Mouse (Mus musculus) midbrain, postnatal 0 days (tissue): ENCODE measurements at regions not wholly inside any gene's neighbourhood (a gene's known extent, or its start where the extent isn't known, plus 50 kb on each side); places are given as distances from the start of the nearest gene placed in this dataset.

Source experiments
- ATAC-seq: fragments of 200-750 bp; cut with Nextera tagmentation; 2 replicates; pipeline ENCODE4 v1.8.0; 2017; ENCODE audit warnings: moderate number of reproducible peaks, mild to moderate bottlenecking, moderate TSS enrichment, moderate library complexity; ENCODE audit not compliant: low FRiP score
- DNase-seq: peaks from one replicate; pipeline ENCODE4 v3.0.0-alpha.2; 2015; ENCODE audit warnings: low spot score
- H3K27ac ChIP-seq: fragments of 300-500 bp; sonication (generic); 2 replicates; pipeline ENCODE4 v1.5.1; 2014; ENCODE audit warnings: low read depth, mild to moderate bottlenecking, low read length, mixed read lengths
- H3K27me3 ChIP-seq: fragments of 300-500 bp; sonication (generic); 2 replicates; pipeline ENCODE4 v1.6.1; 2014; ENCODE audit warnings: low read length, control low read depth, mixed read lengths; ENCODE audit not compliant: insufficient read depth
- H3K36me3 ChIP-seq: fragments of 300-500 bp; sonication (generic); 2 replicates; pipeline ENCODE4 v1.6.1; 2014; ENCODE audit warnings: low read length, control low read depth, mixed read lengths; ENCODE audit not compliant: insufficient read depth
- H3K4me1 ChIP-seq: fragments of 300-500 bp; sonication (generic); 2 replicates; pipeline ENCODE4 v1.6.1; 2014; ENCODE audit warnings: mild to moderate bottlenecking, control low read depth, antibody characterized with exemption, low read length, mixed read lengths; ENCODE audit not compliant: insufficient read depth
- H3K4me2 ChIP-seq: fragments of 300-500 bp; sonication (generic); 2 replicates; pipeline ENCODE4 v1.6.1; 2014; ENCODE audit warnings: low read depth, mild to moderate bottlenecking, low read length, mixed read lengths; ENCODE audit not compliant: poor library complexity, severe bottlenecking
- H3K4me3 ChIP-seq: fragments of 300-500 bp; sonication (generic); 2 replicates; pipeline ENCODE4 v1.5.1; 2014; ENCODE audit warnings: low read depth, mild to moderate bottlenecking, low read length, moderate library complexity
- H3K9ac ChIP-seq: fragments of 300-500 bp; sonication (generic); replicated peaks from 2 replicates; pipeline ENCODE4 v1.6.1; 2014; ENCODE audit warnings: mild to moderate bottlenecking, low read length, moderate library complexity, mixed read lengths; ENCODE audit not compliant: poor library complexity, severe bottlenecking
- H3K9me3 ChIP-seq: fragments of 300-500 bp; sonication (generic); 2 replicates; pipeline ENCODE4 v1.6.1; 2016; ENCODE audit warnings: low read length, control low read depth
- CTCF ChIP-seq: IDR thresholded peaks from 2 replicates; pipeline ENCODE4 v1.5.1; 2016; ENCODE audit warnings: antibody characterized with exemption, mild to moderate bottlenecking
- WGBS: fragments of 180-500 bp; shearing (Covaris S2); extraction: QIAGEN DNeasy Blood & Tissue Kit; methylation state at CpG from one replicate; pipeline ENCODE4 v1.1.7; 2014; 5-methylcytosine and 5-hydroxymethylcytosine counted together

DNA sequence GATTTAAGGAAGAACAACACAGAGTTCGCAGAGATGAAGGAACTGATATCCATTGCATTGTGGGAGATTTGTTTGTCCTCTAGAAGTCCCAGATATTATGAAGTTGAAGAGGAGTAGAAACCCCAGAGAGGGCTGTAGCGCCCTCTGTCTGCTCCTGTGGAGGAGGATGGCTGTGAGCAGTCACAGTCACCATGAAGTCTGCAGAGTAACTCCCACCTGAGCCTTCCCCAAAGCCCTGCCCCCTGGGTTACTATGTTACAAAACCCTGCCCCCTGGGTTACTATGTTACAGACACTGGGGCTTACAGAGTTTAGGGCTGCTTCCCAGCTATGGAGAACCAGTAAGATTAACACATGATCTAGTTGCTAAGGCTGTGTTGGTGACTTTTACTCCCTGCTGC is 62.9 kb upstream of the Irs2 start:
- 69% methylated on average over 2 of the region's 2 CpGs for WGBS
- no peaks in the 10 kb centered on the region for H3K27me3 ChIP-seq

DNA sequence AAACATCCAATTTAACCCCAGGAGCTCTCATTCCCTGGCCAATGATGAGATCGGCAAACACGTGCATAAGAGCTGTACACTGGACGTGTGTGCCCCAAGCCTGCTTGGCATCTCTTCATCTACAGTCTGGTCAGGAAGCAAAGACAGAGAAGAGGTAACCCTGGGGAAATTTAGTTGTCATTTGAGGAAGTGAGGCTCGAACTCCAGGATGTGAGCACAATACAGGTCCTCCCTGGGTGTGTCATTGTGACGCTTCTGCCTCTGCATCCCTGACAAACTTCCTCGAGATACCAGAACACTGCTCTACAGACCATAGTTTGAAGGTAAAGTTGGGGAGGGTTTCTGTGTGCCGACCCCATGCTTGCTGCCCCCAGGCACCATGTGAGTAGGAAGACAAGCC is 59.2 kb upstream of the Irs2 start:
- Histone ChIP-seq H3K9ac (no peak overlapping the region), H3K36me3 (no peaks in the 10 kb centered on the region), H3K27me3 (no peaks in the 10 kb centered on the region), H3K4me1 (no peaks in the 10 kb centered on the region), H3K27ac (no peak overlapping the region), H3K4me3 (no peak overlapping the region), H3K4me2 (no peak overlapping the region), H3K9me3 (no peaks in the 10 kb centered on the region)
- ATAC-seq (no peak), DNase-seq (no peak)
- WGBS = 89% methylated on average over 7 of the region's 7 CpGs
- TF ChIP-seq CTCF = no peak

More for the DNA sequence above, 62.9 kb upstream of the Irs2 start:
- ATAC-seq = no peak
- Histone ChIP-seq H3K4me2 (no peak overlapping the region), H3K9me3 (no peaks in the 10 kb centered on the region), H3K9ac (no peak overlapping the region), H3K4me1 (no peaks in the 10 kb centered on the region), H3K27ac (no peak overlapping the region), H3K4me3 (no peak overlapping the region), H3K36me3 (no peaks in the 10 kb centered on the region)
- TF ChIP-seq CTCF = peak; percentile 20; the same call in 1 of the 2 replicates
- no peak for DNase-seq

GRCm38 (mm10) chr8:11065990-11066389 is 57.7 kb upstream of the Irs2 start:
- Histone ChIP-seq H3K27me3 (no peaks in the 10 kb centered on the region), H3K9me3 (no peaks in the 10 kb centered on the region), H3K4me1 (no peaks in the 10 kb centered on the region), H3K27ac (no peak overlapping the region), H3K4me2 (no peak overlapping the region), H3K36me3 (no peaks in the 10 kb centered on the region), H3K4me3 (no peak overlapping the region), H3K9ac (no peak overlapping the region)
- no peak for DNase-seq
- WGBS = 92% methylated on average over 9 of the region's 9 CpGs
- ATAC-seq = no peak
- TF ChIP-seq CTCF = no peak

DNA sequence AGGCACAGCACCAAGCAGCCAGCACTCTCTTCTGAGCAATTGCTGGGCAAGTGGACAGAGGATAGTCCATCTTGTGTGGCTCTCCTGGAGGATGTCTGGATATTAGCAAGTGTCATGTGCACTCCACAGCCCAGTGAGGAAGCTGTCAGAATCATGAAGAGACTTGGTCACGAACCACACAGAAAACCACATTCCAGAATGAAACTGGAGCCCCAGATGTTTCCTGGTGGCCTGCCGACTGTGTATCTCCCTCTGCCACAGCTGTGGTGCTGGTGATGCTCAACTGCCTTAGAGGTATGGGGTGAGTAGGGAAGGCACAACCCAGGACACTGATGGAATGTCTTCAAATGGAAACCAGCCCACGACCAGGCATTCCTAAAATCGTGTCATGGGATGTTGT is 57.0 kb upstream of the Irs2 start:
- ATAC-seq = no peak
- H3K4me2 ChIP-seq = no peak overlapping the region
- H3K4me1 ChIP-seq = no peaks in the 10 kb centered on the region
- TF ChIP-seq CTCF = no peak
- no peak overlapping the region for H3K27ac ChIP-seq
- no peaks in the 10 kb centered on the region for H3K36me3 ChIP-seq
- WGBS = 78% methylated on average over 4 of the region's 4 CpGs
- H3K4me3 ChIP-seq = no peak overlapping the region
- H3K9ac ChIP-seq = no peak overlapping the region
- DNase-seq = no peak
- H3K9me3 ChIP-seq = no peaks in the 10 kb centered on the region
- no peaks in the 10 kb centered on the region for H3K27me3 ChIP-seq

GRCm38 (mm10) chr8:11063058-11063457 is 54.8 kb upstream of the Irs2 start:
- no peak overlapping the region for H3K4me3 ChIP-seq
- H3K9ac ChIP-seq = no peak overlapping the region
- WGBS = 89% methylated on average over 8 of the region's 8 CpGs
- TF ChIP-seq CTCF = no peak
- DNase-seq = no peak
- no peak for ATAC-seq
- no peaks in the 10 kb centered on the region for H3K36me3 ChIP-seq
- H3K27me3 ChIP-seq = no peaks in the 10 kb centered on the region
- H3K9me3 ChIP-seq = no peaks in the 10 kb centered on the region
- no peak overlapping the region for H3K4me2 ChIP-seq
- H3K27ac ChIP-seq = no peak overlapping the region
- H3K4me1 ChIP-seq = no peaks in the 10 kb centered on the region

- ATAC-seq (no peak), DNase-seq (no peak)
- Histone ChIP-seq H3K4me2 (no peak overlapping the region), H3K36me3 (no peaks in the 10 kb centered on the region), H3K27ac (no peak overlapping the region), H3K9ac (no peak overlapping the region), H3K27me3 (no peaks in the 10 kb centered on the region), H3K4me1 (no peaks in the 10 kb centered on the region), H3K9me3 (no peaks in the 10 kb centered on the region), H3K4me3 (no peak overlapping the region)
- no peak for TF ChIP-seq CTCF
- WGBS = 55% methylated on average over 3 of the region's 3 CpGs
Measured at GRCm38 (mm10) chr8:11062348-11062946, 54.2 kb upstream of the Irs2 start.
